Comparison of ENCODE assay signal across 8 mouse cellular contexts in the genomic region with DNA sequence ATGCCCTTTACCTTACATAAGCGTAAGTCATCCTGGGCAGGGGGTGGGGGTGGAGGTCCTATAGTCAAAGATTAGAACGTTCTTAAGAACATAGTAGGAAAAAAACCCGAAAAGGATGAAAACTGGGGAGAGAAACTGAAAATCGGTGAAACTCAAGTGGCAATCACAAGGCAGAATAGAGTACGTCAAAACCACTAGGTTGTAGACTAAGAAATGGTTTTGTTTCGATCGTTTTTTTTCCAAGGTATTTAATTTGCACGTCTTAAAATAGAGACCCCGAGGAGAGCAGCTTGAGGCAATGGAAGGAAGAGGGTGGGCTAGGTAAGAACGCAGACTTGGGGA. TPM values are rescaled to one million over a fixed set of nuclear protein-coding genes. Genes with fewer than 3 reads are reported as not detected.
DNase-seq lines count a peak whose midpoint lies in the region; ATAC-seq and TF ChIP-seq lines count a peak whose summit lies in the region.

No protein-coding gene starts in this region.

- no peak overlapping the region for H3K27ac ChIP-seq in embryonic facial prominence, embryonic 15.5 days (replicated peaks)
- H3K27ac ChIP-seq in limb, embryonic 11.5 days (replicated peaks; ENCODE audit: low read depth, low read length), result no peak overlapping the region
- H3K27ac ChIP-seq in small intestine, adult 2 months (ENCODE audit: insufficient read depth, low read depth, low read length), result no peak overlapping the region

- H3K36me3 ChIP-seq in megakaryocyte, embryonic 14.5 days (replicated peaks; ENCODE audit: low read length), result no peaks in the 10 kb centered on the region
- no peaks in the 10 kb centered on the region for H3K36me3 ChIP-seq in embryonic facial prominence, embryonic 15.5 days
- H3K36me3 ChIP-seq in limb, embryonic 11.5 days (ENCODE audit: control insufficient read depth, insufficient read depth, low read length), result no peaks in the 10 kb centered on the region
- no peaks in the 10 kb centered on the region for H3K36me3 ChIP-seq in small intestine, adult 2 months (ENCODE audit: control insufficient read depth, insufficient read depth, low read length)

- 10% methylated on average over 10 of the region's 10 CpGs for WGBS in embryonic facial prominence, embryonic 15.5 days
- 16% methylated on average over 10 of the region's 10 CpGs for WGBS in limb, embryonic 11.5 days
- 17% methylated on average over 10 of the region's 10 CpGs for WGBS in small intestine, adult 2 months

- no peaks in the 10 kb centered on the region for H3K9me3 ChIP-seq in megakaryocyte, embryonic 14.5 days
- H3K9me3 ChIP-seq in embryonic facial prominence, embryonic 15.5 days (replicated peaks), result no peaks in the 10 kb centered on the region
- H3K9me3 ChIP-seq in limb, embryonic 11.5 days (ENCODE audit: control insufficient read depth, low read length), result no peaks in the 10 kb centered on the region

- H3K4me2 ChIP-seq in embryonic facial prominence, embryonic 15.5 days (replicated peaks), result peak overlapping the region; percentile 83
- peak overlapping the region; percentile 80 for H3K4me2 ChIP-seq in limb, embryonic 11.5 days (ENCODE audit: low read depth, severe bottlenecking)

- DNase-seq in limb, embryonic 11.5 days (ENCODE audit: low spot score), result no peak
- DNase-seq in gastrocnemius, postnatal 36 days, result no peak
- no peak for DNase-seq in layer of hippocampus, postnatal 14 days (ENCODE audit: low spot score in 2 of 2)
- no peak for DNase-seq in spleen, postnatal 4 days (ENCODE audit: low spot score in 2 of 2)

- peak overlapping the region; percentile 99 for H3K4me3 ChIP-seq in megakaryocyte, embryonic 14.5 days (replicated peaks)
- peak overlapping the region; percentile 76 for H3K4me3 ChIP-seq in embryonic facial prominence, embryonic 15.5 days (replicated peaks)
- H3K4me3 ChIP-seq in limb, embryonic 11.5 days (ENCODE audit: low read depth, low read length), result peak overlapping the region; percentile 81
- peak overlapping the region; percentile 99 for H3K4me3 ChIP-seq in small intestine, adult 2 months (ENCODE audit: low read depth, low read length)

- no peak overlapping the region for H3K9ac ChIP-seq in embryonic facial prominence, embryonic 15.5 days
- H3K9ac ChIP-seq in limb, embryonic 11.5 days (ENCODE audit: low read length), result no peak overlapping the region; the same call in 1 of the 2 replicates

- TF ChIP-seq CTCF in small intestine, adult 2 months (IDR thresholded peaks at IDR 0.05; ENCODE audit: extremely low read depth, insufficient read length, insufficient replicate concordance, low read depth, low read length), result no peak

- no peak for ATAC-seq in megakaryocyte, adult 5-6 weeks (ENCODE audit: poor library complexity, severe bottlenecking)
- no peak for ATAC-seq in embryonic facial prominence, embryonic 15.5 days (ENCODE audit: insufficient number of reproducible peaks, low FRiP score, low TSS enrichment, low read depth)
- ATAC-seq in limb, embryonic 11.5 days (ENCODE audit: insufficient number of reproducible peaks, low FRiP score, low TSS enrichment, low read depth), result no peak

- no peaks in the 10 kb centered on the region for H3K27me3 ChIP-seq in megakaryocyte, embryonic 14.5 days (replicated peaks)
- no peaks in the 10 kb centered on the region for H3K27me3 ChIP-seq in embryonic facial prominence, embryonic 15.5 days
- no peaks in the 10 kb centered on the region for H3K27me3 ChIP-seq in limb, embryonic 11.5 days (ENCODE audit: control insufficient read depth, insufficient read depth, low read length)
- no peaks in the 10 kb centered on the region for H3K27me3 ChIP-seq in small intestine, adult 2 months (ENCODE audit: control insufficient read depth, insufficient read depth, low read length)

- TF ChIP-seq POLR2A in small intestine, adult 2 months (IDR thresholded peaks at IDR 0.05; ENCODE audit: low read depth, low read length), result no peak

- intact Hi-C loops in gastrocnemius, postnatal 36 days (cut with DNase I), result loop anchor here (5.0 kb wide), 1 partner anchor 205 kb away; no protein-coding TSS in a partner anchor

- H3K4me1 ChIP-seq in megakaryocyte, embryonic 14.5 days, result peaks cover 24% of the 10 kb centered on the region
- H3K4me1 ChIP-seq in embryonic facial prominence, embryonic 15.5 days, result peaks cover 14% of the 10 kb centered on the region; the same call in 1 of the 2 replicates
- no peaks in the 10 kb centered on the region for H3K4me1 ChIP-seq in limb, embryonic 11.5 days (ENCODE audit: control insufficient read depth, insufficient read depth, low read length)
- H3K4me1 ChIP-seq in small intestine, adult 2 months (ENCODE audit: control insufficient read depth, insufficient read depth, insufficient read length, low read length), result no peaks in the 10 kb centered on the region

RNA-seq across cellular contexts. Expression of a gene that starts 1.2 kb away (rescaled TPM):
- 0.77 and 3.3 TPM in 2 replicates for polyA plus RNA-seq in megakaryocyte, embryonic 14.5 days (2012; ENCODE audit: insufficient read depth, low replicate concordance)
- total RNA-seq in megakaryocyte, adult 5-6 weeks (2015), result 26.8 and 30.9 TPM in 2 replicates
- total RNA-seq in megakaryocyte, adult 5-6 weeks (2017), result 15.6 and 20.2 TPM in 2 replicates
- 19.0 and 20.6 TPM in 2 replicates for polyA plus RNA-seq in embryonic facial prominence, embryonic 15.5 days (2015; fragmentation: Nextera tagmentation; extraction: Ambion mirVana)
- 11.0 and 16.2 TPM in 2 replicates for polyA plus RNA-seq in limb, embryonic 11.5 days (2014; fragmentation: Nextera tagmentation; extraction: Ambion mirVana)
- polyA plus RNA-seq in small intestine, adult 2 months (2012; rRNA removed), result 8.7 and 9.9 TPM in 2 replicates
- total RNA-seq in gastrocnemius, postnatal 36 days (2021), result 10 to 100 TPM; 21.8 to 21.9 TPM
- 10 to 100 TPM; 34.6 to 42.5 TPM for total RNA-seq in layer of hippocampus, postnatal 14 days (2021)

RNA-seq across cellular contexts. Expression of a gene that starts 53.0 kb away (rescaled TPM):
- not detected in 2 replicates for polyA plus RNA-seq in megakaryocyte, embryonic 14.5 days (2012; ENCODE audit: insufficient read depth, low replicate concordance)
- not detected in 2 replicates for total RNA-seq in megakaryocyte, adult 5-6 weeks (2015)
- total RNA-seq in megakaryocyte, adult 5-6 weeks (2017), result not detected in 2 replicates
- 0.80 and 2.0 TPM in 2 replicates for polyA plus RNA-seq in embryonic facial prominence, embryonic 15.5 days (2015; fragmentation: Nextera tagmentation; extraction: Ambion mirVana)
- not detected in 2 replicates for polyA plus RNA-seq in limb, embryonic 11.5 days (2014; fragmentation: Nextera tagmentation; extraction: Ambion mirVana)
- not detected in 2 replicates for polyA plus RNA-seq in small intestine, adult 2 months (2012; rRNA removed)
- total RNA-seq in gastrocnemius, postnatal 36 days (2021), result not detected
- not detected for total RNA-seq in layer of hippocampus, postnatal 14 days (2021)
